8 mouse cellular contexts compared by ENCODE assay signal in genomic region chr17:56133457-56134363, GRCm38 (mm10). TPM values are rescaled to one million over a fixed set of nuclear protein-coding genes. Genes with fewer than 3 reads are reported as not detected.
DNase-seq lines count a peak whose midpoint lies in the region; ATAC-seq lines count a peak whose summit lies in the region.

No protein-coding gene starts in this region.

- ATAC-seq in forebrain, embryonic 11.5 days (replicated peaks; ENCODE audit: low FRiP score) = peak; percentile 25; the same call in 1 of the 2 replicates
- 0 out of 2 replicates have a peak, but pooled peaks have one; percentile 3 for ATAC-seq in limb, embryonic 12.5 days (ENCODE audit: insufficient number of reproducible peaks, insufficient read depth, low FRiP score, low TSS enrichment, low read depth)
- peak; percentile 27; the same call in 1 of the 2 replicates for ATAC-seq in midbrain, embryonic 13.5 days

- H3K4me3 ChIP-seq in forebrain, embryonic 11.5 days (ENCODE audit: low read depth, low read length) = peak overlapping the region; percentile 1; the same call in 1 of the 2 replicates
- peak overlapping the region; percentile 47 for H3K4me3 ChIP-seq in hindbrain, embryonic 10.5 days
- peak overlapping the region; percentile 26 for H3K4me3 ChIP-seq in limb, embryonic 12.5 days (replicated peaks)
- peak overlapping the region; percentile 13; the same call in 1 of the 2 replicates for H3K4me3 ChIP-seq in midbrain, embryonic 13.5 days (replicated peaks)

- 19% methylated on average over 19 of the region's 21 CpGs for WGBS in forebrain, embryonic 11.5 days
- WGBS in hindbrain, embryonic 10.5 days = 16% methylated on average over 20 of the region's 21 CpGs
- 18% methylated on average over 20 of the region's 21 CpGs for WGBS in limb, embryonic 12.5 days
- WGBS in midbrain, embryonic 13.5 days = 21% methylated on average over 20 of the region's 21 CpGs

- peak overlapping the region; percentile 40 for H3K4me2 ChIP-seq in forebrain, embryonic 11.5 days (ENCODE audit: low read depth, low read length, severe bottlenecking)
- peak overlapping the region; percentile 62 for H3K4me2 ChIP-seq in limb, embryonic 12.5 days
- H3K4me2 ChIP-seq in midbrain, embryonic 13.5 days (replicated peaks) = peak overlapping the region; percentile 47

- no peaks in the 10 kb centered on the region for H3K9me3 ChIP-seq in forebrain, embryonic 11.5 days (ENCODE audit: control insufficient read depth, low read length)
- no peaks in the 10 kb centered on the region; the same call in 1 of the 2 replicates for H3K9me3 ChIP-seq in hindbrain, embryonic 10.5 days
- 0 out of 2 replicates have a peak, but pooled peaks cover 5% of the 10 kb centered on the region for H3K9me3 ChIP-seq in limb, embryonic 12.5 days
- no peaks in the 10 kb centered on the region for H3K9me3 ChIP-seq in midbrain, embryonic 13.5 days

- H3K36me3 ChIP-seq in forebrain, embryonic 11.5 days (ENCODE audit: control insufficient read depth, insufficient read depth, low read length) = no peaks in the 10 kb centered on the region
- H3K36me3 ChIP-seq in hindbrain, embryonic 10.5 days = peaks cover 29% of the 10 kb centered on the region
- H3K36me3 ChIP-seq in limb, embryonic 12.5 days = no peaks in the 10 kb centered on the region
- H3K36me3 ChIP-seq in midbrain, embryonic 13.5 days = peaks cover 25% of the 10 kb centered on the region

- no peak overlapping the region for H3K9ac ChIP-seq in forebrain, embryonic 11.5 days (ENCODE audit: low read length)
- H3K9ac ChIP-seq in limb, embryonic 12.5 days (replicated peaks) = peak overlapping the region; percentile 13; the same call in 1 of the 2 replicates
- peak overlapping the region; percentile 46 for H3K9ac ChIP-seq in midbrain, embryonic 13.5 days (replicated peaks)

- peaks cover 7% of the 10 kb centered on the region for H3K27me3 ChIP-seq in forebrain, embryonic 11.5 days (ENCODE audit: control insufficient read depth, insufficient read depth, low read length)
- peaks cover 34% of the 10 kb centered on the region for H3K27me3 ChIP-seq in hindbrain, embryonic 10.5 days (ENCODE audit: insufficient read depth, poor library complexity, severe bottlenecking)
- H3K27me3 ChIP-seq in limb, embryonic 12.5 days = peaks cover 36% of the 10 kb centered on the region
- H3K27me3 ChIP-seq in midbrain, embryonic 13.5 days = peaks cover 20% of the 10 kb centered on the region

- H3K4me1 ChIP-seq in forebrain, embryonic 11.5 days (replicated peaks; ENCODE audit: control insufficient read depth, insufficient read depth, low read length) = peaks cover 2% of the 10 kb centered on the region; the same call in 1 of the 2 replicates
- peaks cover 53% of the 10 kb centered on the region for H3K4me1 ChIP-seq in hindbrain, embryonic 10.5 days (replicated peaks)
- peaks cover 17% of the 10 kb centered on the region for H3K4me1 ChIP-seq in limb, embryonic 12.5 days (replicated peaks)
- peaks cover 42% of the 10 kb centered on the region for H3K4me1 ChIP-seq in midbrain, embryonic 13.5 days (replicated peaks)

- DNase-seq in thymus, postnatal 4 days = peak; percentile 48
- no peak for DNase-seq in thymus, postnatal 25 days
- no peak for DNase-seq in forebrain, embryonic 11.5 days (ENCODE audit: low spot score)
- DNase-seq in hindbrain, embryonic 10.5 days (ENCODE audit: low spot score) = peak; percentile 66
- DNase-seq in ovary, postnatal 36 days (ENCODE audit: low spot score) = no peak
- no peak for DNase-seq in cerebellum, postnatal 14 days

- no peak overlapping the region for H3K27ac ChIP-seq in forebrain, embryonic 11.5 days (ENCODE audit: low read depth, low read length)
- peak overlapping the region; percentile 60 for H3K27ac ChIP-seq in hindbrain, embryonic 10.5 days
- peak overlapping the region; percentile 23; the same call in 1 of the 2 replicates for H3K27ac ChIP-seq in limb, embryonic 12.5 days
- H3K27ac ChIP-seq in midbrain, embryonic 13.5 days = no peak overlapping the region

RNA-seq across cellular contexts. Expression of gene Sema6b, which starts 6.4 kb away (rescaled TPM):
- polyA plus RNA-seq in forebrain, embryonic 11.5 days (2014; fragmentation: Nextera tagmentation; extraction: Ambion mirVana) = 1.4 and 2.5 TPM in 2 replicates
- polyA plus RNA-seq in hindbrain, embryonic 10.5 days (2016; fragmentation: Nextera tagmentation; extraction: Ambion mirVana) = 2.3 and 3.8 TPM in 2 replicates
- polyA plus RNA-seq in limb, embryonic 12.5 days (2016; fragmentation: Nextera tagmentation; extraction: Ambion mirVana) = 3.1 and 3.3 TPM in 2 replicates
- polyA plus RNA-seq in midbrain, embryonic 13.5 days (2015; fragmentation: Nextera tagmentation; extraction: Ambion mirVana) = 7.6 and 10.4 TPM in 2 replicates

RNA-seq across cellular contexts. Expression of gene Lrg1, which starts 11.9 kb away (rescaled TPM):
- 0.17 and 0.51 TPM in 2 replicates for polyA plus RNA-seq in forebrain, embryonic 11.5 days (2014; fragmentation: Nextera tagmentation; extraction: Ambion mirVana)
- not detected in 2 replicates for polyA plus RNA-seq in hindbrain, embryonic 10.5 days (2016; fragmentation: Nextera tagmentation; extraction: Ambion mirVana)
- polyA plus RNA-seq in limb, embryonic 12.5 days (2016; fragmentation: Nextera tagmentation; extraction: Ambion mirVana) = 0.24 TPM in 1 of 2 replicates, not detected in the other
- 0.15 TPM in 1 of 2 replicates, not detected in the other for polyA plus RNA-seq in midbrain, embryonic 13.5 days (2015; fragmentation: Nextera tagmentation; extraction: Ambion mirVana)

RNA-seq across cellular contexts. Expression of gene Plin5, which starts 16.3 kb away (rescaled TPM):
- 0.21 TPM in 1 of 2 replicates, not detected in the other for polyA plus RNA-seq in forebrain, embryonic 11.5 days (2014; fragmentation: Nextera tagmentation; extraction: Ambion mirVana)
- 0.39 and 0.42 TPM in 2 replicates for polyA plus RNA-seq in hindbrain, embryonic 10.5 days (2016; fragmentation: Nextera tagmentation; extraction: Ambion mirVana)
- 0.10 TPM in 2 replicates for polyA plus RNA-seq in limb, embryonic 12.5 days (2016; fragmentation: Nextera tagmentation; extraction: Ambion mirVana)
- 0.43 and 0.55 TPM in 2 replicates for polyA plus RNA-seq in midbrain, embryonic 13.5 days (2015; fragmentation: Nextera tagmentation; extraction: Ambion mirVana)

RNA-seq across cellular contexts. Expression of gene Plin4, which starts 24.1 kb away (rescaled TPM):
- polyA plus RNA-seq in forebrain, embryonic 11.5 days (2014; fragmentation: Nextera tagmentation; extraction: Ambion mirVana) = 0.07 TPM in 2 replicates
- 0.04 and 0.06 TPM in 2 replicates for polyA plus RNA-seq in hindbrain, embryonic 10.5 days (2016; fragmentation: Nextera tagmentation; extraction: Ambion mirVana)
- polyA plus RNA-seq in limb, embryonic 12.5 days (2016; fragmentation: Nextera tagmentation; extraction: Ambion mirVana) = 0.12 and 0.23 TPM in 2 replicates
- 0.04 and 0.11 TPM in 2 replicates for polyA plus RNA-seq in midbrain, embryonic 13.5 days (2015; fragmentation: Nextera tagmentation; extraction: Ambion mirVana)

RNA-seq across cellular contexts. Expression of gene Tnfaip8l1, which starts 28.6 kb away (rescaled TPM):
- polyA plus RNA-seq in forebrain, embryonic 11.5 days (2014; fragmentation: Nextera tagmentation; extraction: Ambion mirVana) = 7.7 and 8.4 TPM in 2 replicates
- 10.4 and 11.8 TPM in 2 replicates for polyA plus RNA-seq in hindbrain, embryonic 10.5 days (2016; fragmentation: Nextera tagmentation; extraction: Ambion mirVana)
- polyA plus RNA-seq in limb, embryonic 12.5 days (2016; fragmentation: Nextera tagmentation; extraction: Ambion mirVana) = 8.3 and 9.5 TPM in 2 replicates
- polyA plus RNA-seq in midbrain, embryonic 13.5 days (2015; fragmentation: Nextera tagmentation; extraction: Ambion mirVana) = 8.2 and 8.7 TPM in 2 replicates

Comparison
In these comparisons a context has a peak if more than half of its experiments do, and no peak if none do; other contexts are left out.
1. DNase-seq: peak in thymus, postnatal 4 days (single experiment) and hindbrain, embryonic 10.5 days (single experiment); none in thymus, postnatal 25 days (single experiment), forebrain, embryonic 11.5 days (single experiment), ovary, postnatal 36 days (single experiment) and cerebellum, postnatal 14 days (0 of 2).
2. H3K27ac ChIP-seq: peak in hindbrain, embryonic 10.5 days (single experiment) and limb, embryonic 12.5 days (single experiment); none in forebrain, embryonic 11.5 days (single experiment) and midbrain, embryonic 13.5 days (single experiment).
3. Peak in every context shown above with its lines, with median percentiles within 50 percentile points of each other: ATAC-seq, H3K4me2 ChIP-seq and H3K4me3 ChIP-seq.